Mouse (Mus musculus) limb, embryonic 14.5 days (tissue): ENCODE results near the gene Prlr. TPM values are rescaled to one million over a fixed set of nuclear protein-coding genes. Genes with fewer than 3 reads are reported as not detected.

Experiments used
- ATAC-seq: fragments of 200-750 bp; cut with Nextera tagmentation; 2 replicates; pipeline ENCODE4 v1.8.0; 2017; ENCODE audit warnings: low read depth, moderate number of reproducible peaks, moderate TSS enrichment; ENCODE audit not compliant: low FRiP score
- DNase-seq: peaks from one replicate; pipeline ENCODE4 v3.0.0-alpha.2; 2015; ENCODE audit warnings: low spot score
- H3K27ac ChIP-seq: fragments of 300-500 bp; sonication (generic); replicated peaks from 2 replicates; pipeline ENCODE4 v1.5.1; 2014; ENCODE audit warnings: low read depth, mild to moderate bottlenecking, low read length, moderate library complexity, mixed read lengths
- H3K27me3 ChIP-seq: fragments of 300-500 bp; sonication (generic); 2 replicates; pipeline ENCODE4 v1.6.1; 2014; ENCODE audit warnings: low read length, mixed read lengths; ENCODE audit not compliant: control insufficient read depth, insufficient read depth
- H3K36me3 ChIP-seq: fragments of 300-500 bp; sonication (generic); 2 replicates; pipeline ENCODE4 v1.6.1; 2014; ENCODE audit warnings: mild to moderate bottlenecking, low read length, moderate library complexity, mixed read lengths; ENCODE audit not compliant: control insufficient read depth, insufficient read depth
- H3K4me1 ChIP-seq: fragments of 300-500 bp; sonication (generic); 2 replicates; pipeline ENCODE4 v1.6.1; 2014; ENCODE audit warnings: antibody characterized with exemption, low read length, mixed read lengths; ENCODE audit not compliant: control insufficient read depth, insufficient read depth
- H3K4me2 ChIP-seq: fragments of 300-500 bp; sonication (generic); replicated peaks from 2 replicates; pipeline ENCODE4 v1.6.1; 2014; ENCODE audit warnings: low read depth, mild to moderate bottlenecking, low read length, moderate library complexity; ENCODE audit not compliant: severe bottlenecking
- H3K4me3 ChIP-seq: fragments of 300-500 bp; sonication (generic); replicated peaks from 2 replicates; pipeline ENCODE4 v1.5.1; 2014; ENCODE audit warnings: low read length
- H3K9ac ChIP-seq: fragments of 300-500 bp; sonication (generic); 2 replicates; pipeline ENCODE4 v1.6.1; 2014; ENCODE audit warnings: mild to moderate bottlenecking, low read depth, low read length, moderate library complexity; ENCODE audit not compliant: severe bottlenecking
- H3K9me3 ChIP-seq: fragments of 300-500 bp; sonication (generic); 2 replicates; pipeline ENCODE4 v1.6.1; 2016; ENCODE audit warnings: low read length; ENCODE audit not compliant: control insufficient read depth
- POLR2A ChIP-seq: fragments of 200-500 bp; IDR thresholded peaks from 2 replicates; pipeline ENCODE4 v1.8.0; 2012; ENCODE audit warnings: inconsistent platforms, mild to moderate bottlenecking, moderate library complexity, borderline replicate concordance; ENCODE audit not compliant: insufficient read depth, insufficient read length; ENCODE audit errors: extremely low read depth
- WGBS: fragments of 180-500 bp; shearing (Covaris S2); extraction: QIAGEN DNeasy Blood & Tissue Kit; methylation state at CpG from one replicate; pipeline ENCODE4 v1.1.7; 2014; 5-methylcytosine and 5-hydroxymethylcytosine counted together
- polyA plus RNA-seq, 2 experiments: library from polyadenylated mRNA; depleted of rRNA in 1 of 2; stranded (reverse) in 1 of 2; unstranded in 1 of 2; fragments of >200 nt; fragmentation: Nextera tagmentation in 1 of 2; extraction: Ambion mirVana in 1 of 2; gene quantifications; 2 replicates each; pipeline versions ENCODE4 v1.2.1 to v1.2.3; 2012 to 2014

Gene Prlr
- polyA plus RNA-seq, 2 experiments: 0.31 to 2.0 TPM

DNA sequence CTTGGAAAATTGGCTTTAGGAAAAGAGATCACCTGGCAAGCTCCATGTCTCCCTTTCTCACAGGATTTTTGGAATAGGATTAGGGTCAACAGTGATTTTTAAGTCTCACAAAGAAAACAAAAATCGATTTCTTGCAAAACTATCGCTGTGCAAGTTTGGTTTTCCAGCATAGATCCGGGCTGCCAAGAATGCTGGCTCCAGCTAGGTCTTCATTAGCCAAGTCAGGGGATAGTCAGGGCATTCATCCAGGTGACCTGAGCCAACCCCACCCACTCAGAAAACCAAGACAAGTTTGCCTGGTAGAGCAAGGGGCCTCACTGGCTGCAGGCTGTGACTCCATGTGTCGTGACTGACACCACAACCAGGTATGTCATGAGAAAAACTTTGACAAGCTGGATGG lies 72.2 kb downstream of the Prlr start:
- Histone ChIP-seq H3K27ac (no peak overlapping the region), H3K9ac (no peak overlapping the region), H3K4me1 (no peaks in the 10 kb centered on the region), H3K4me3 (no peak overlapping the region), H3K9me3 (no peaks in the 10 kb centered on the region), H3K27me3 (no peaks in the 10 kb centered on the region), H3K36me3 (no peaks in the 10 kb centered on the region), H3K4me2 (no peak overlapping the region)
- TF ChIP-seq POLR2A: no peak
- DNase-seq (no peak), ATAC-seq (no peak)
- WGBS: 79% methylated on average over 4 of the region's 4 CpGs

DNA sequence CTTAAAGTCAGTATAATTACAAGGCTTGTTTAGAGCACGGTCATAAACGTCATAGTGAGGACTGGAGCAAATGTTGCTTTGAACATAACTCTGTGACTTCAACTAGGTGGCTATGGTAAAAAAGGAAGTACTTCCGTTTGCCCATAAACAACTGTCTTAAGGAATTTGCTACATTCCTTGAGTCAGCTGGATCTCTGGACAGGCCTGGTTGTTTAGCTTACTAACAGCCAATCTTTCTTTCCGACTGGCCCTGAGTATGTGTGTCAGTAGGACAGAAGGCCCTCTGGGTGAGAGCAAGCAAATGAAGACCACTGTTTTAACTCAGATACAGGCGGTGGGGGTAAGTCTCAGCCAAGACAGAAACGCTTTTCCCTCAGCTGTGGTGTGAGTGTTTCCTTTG lies 73.7 kb downstream of the Prlr start:
- H3K4me1 ChIP-seq: no peaks in the 10 kb centered on the region
- no peak overlapping the region for H3K27ac ChIP-seq
- TF ChIP-seq POLR2A: no peak
- ATAC-seq (no peak), DNase-seq (no peak)
- WGBS: 45% methylated on average over 6 of the region's 6 CpGs
- no peaks in the 10 kb centered on the region for H3K9me3 ChIP-seq
- H3K27me3 ChIP-seq: no peaks in the 10 kb centered on the region
- H3K4me3 ChIP-seq: no peak overlapping the region
- H3K9ac ChIP-seq: no peak overlapping the region
- no peaks in the 10 kb centered on the region for H3K36me3 ChIP-seq
- H3K4me2 ChIP-seq: no peak overlapping the region

DNA sequence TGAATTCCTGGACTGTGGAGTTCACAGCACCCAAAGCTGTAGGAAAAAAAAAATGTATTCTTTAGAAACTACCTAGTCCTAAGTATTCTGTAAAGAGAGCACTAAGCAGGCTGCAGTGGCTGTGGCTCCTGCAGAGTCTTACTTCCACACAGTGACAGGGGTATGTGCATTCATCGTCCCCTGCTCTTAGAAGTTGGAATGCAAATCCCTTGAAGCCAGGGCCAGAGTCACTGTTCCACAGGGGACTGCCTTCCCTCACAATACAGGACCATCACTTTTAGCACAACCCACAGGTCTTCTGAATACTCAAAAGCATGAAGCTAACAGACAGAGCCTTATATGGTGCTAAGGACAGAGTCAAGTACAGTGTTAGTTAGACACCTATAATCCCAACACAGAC lies 75.5 kb downstream of the Prlr start:
- Histone ChIP-seq H3K4me2 (no peak overlapping the region), H3K9ac (no peak overlapping the region), H3K9me3 (no peaks in the 10 kb centered on the region), H3K36me3 (no peaks in the 10 kb centered on the region), H3K27me3 (no peaks in the 10 kb centered on the region), H3K4me1 (no peaks in the 10 kb centered on the region), H3K4me3 (no peak overlapping the region), H3K27ac (no peak overlapping the region)
- DNase-seq: no peak
- 58% methylated on average over 1 of the region's 1 CpGs for WGBS
- no peak for ATAC-seq
- TF ChIP-seq POLR2A: no peak

DNA sequence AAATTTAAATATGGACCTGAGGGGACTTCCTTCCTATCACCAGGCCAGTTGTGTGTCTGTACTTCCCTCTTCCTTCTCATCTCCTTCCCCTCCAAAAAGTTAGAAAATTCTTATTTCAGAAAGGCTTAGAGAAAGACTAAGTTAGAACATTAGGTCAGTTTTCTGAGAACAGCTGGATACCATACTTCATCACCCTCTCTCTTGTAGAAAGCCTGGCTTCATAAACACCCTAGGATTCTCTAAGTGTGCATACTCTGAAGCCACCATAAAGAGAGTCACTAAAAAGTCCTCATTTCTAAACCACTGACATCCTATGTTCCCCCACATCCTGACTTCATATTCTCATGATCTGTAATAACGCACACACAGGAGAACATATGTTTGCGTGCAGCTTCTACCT lies 85.2 kb downstream of the Prlr start:
- ATAC-seq (no peak), DNase-seq (no peak)
- Histone ChIP-seq H3K27ac (no peak overlapping the region), H3K4me3 (no peak overlapping the region), H3K36me3 (no peaks in the 10 kb centered on the region), H3K27me3 (no peaks in the 10 kb centered on the region), H3K9me3 (no peaks in the 10 kb centered on the region), H3K4me2 (no peak overlapping the region), H3K9ac (no peak overlapping the region), H3K4me1 (no peaks in the 10 kb centered on the region)
- no peak for TF ChIP-seq POLR2A
- 93% methylated on average over 2 of the region's 2 CpGs for WGBS

DNA sequence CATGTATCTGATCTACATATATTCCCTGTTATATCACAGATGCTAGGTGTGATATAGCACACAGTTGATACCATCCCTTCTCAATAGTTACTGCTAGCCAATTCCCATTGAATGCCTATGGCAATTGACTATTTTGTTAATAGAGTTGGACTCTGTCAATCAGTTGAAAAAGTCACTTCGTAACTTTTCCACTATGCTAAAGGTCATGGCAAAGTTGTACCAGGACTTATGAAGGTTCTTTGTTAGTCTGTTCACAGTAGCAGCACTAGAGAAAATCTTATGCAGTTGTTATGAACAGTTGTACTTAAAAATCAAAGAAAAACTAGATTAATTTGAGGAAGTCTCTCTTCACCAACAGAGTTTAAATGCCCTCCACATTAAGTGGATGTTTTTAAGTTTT lies 85.6 kb downstream of the Prlr start:
- H3K9me3 ChIP-seq: no peaks in the 10 kb centered on the region
- DNase-seq (no peak), ATAC-seq (no peak)
- no peaks in the 10 kb centered on the region for H3K36me3 ChIP-seq
- no peak for TF ChIP-seq POLR2A
- H3K9ac ChIP-seq: no peak overlapping the region
- WGBS: 88% methylated on average over 1 of the region's 1 CpGs
- no peaks in the 10 kb centered on the region for H3K27me3 ChIP-seq
- no peaks in the 10 kb centered on the region for H3K4me1 ChIP-seq
- H3K27ac ChIP-seq: no peak overlapping the region
- H3K4me3 ChIP-seq: no peak overlapping the region
- H3K4me2 ChIP-seq: no peak overlapping the region

DNA sequence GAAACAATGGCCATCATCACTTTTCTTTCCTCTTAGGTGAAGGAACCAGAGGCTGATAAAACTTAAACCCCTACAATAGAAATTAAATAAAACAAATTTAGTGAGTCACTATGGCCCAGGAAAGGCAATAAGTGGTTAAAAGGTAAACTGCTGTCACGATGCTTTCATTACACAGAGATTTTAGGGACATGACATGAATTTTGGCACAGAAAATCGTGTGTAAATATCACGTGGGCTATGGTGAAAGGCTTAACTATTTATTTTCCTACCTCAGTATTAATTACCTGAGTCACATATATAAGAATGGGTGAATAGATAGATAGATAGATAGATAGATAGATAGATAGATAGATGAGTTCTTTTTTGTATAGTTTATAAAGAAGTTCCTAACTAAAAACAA lies 86.4 kb downstream of the Prlr start:
- Histone ChIP-seq H3K4me1 (no peaks in the 10 kb centered on the region), H3K4me3 (no peak overlapping the region), H3K27ac (no peak overlapping the region), H3K27me3 (no peaks in the 10 kb centered on the region), H3K4me2 (no peak overlapping the region), H3K36me3 (no peaks in the 10 kb centered on the region), H3K9ac (no peak overlapping the region), H3K9me3 (no peaks in the 10 kb centered on the region)
- DNase-seq (no peak), ATAC-seq (no peak)
- WGBS: 71% methylated on average over 3 of the region's 3 CpGs
- no peak for TF ChIP-seq POLR2A
